Mouse (Mus musculus) CD4-positive helper T cell, adult 2 months (primary cell): ENCODE measurements at regions not wholly inside any gene's neighbourhood (a gene's known extent, or its start where the extent isn't known, plus 50 kb on each side); places are given as distances from the start of the nearest gene placed in this dataset.

Experiments
- DNase-seq: peaks from one replicate; pipeline ENCODE4 v3.0.0-alpha.2; 2012; ENCODE audit warnings: low read depth, missing footprints, low spot score

GRCm38 (mm10) chr13:107944831-107945230 lies 99.4 kb upstream of the Smim15 start:
- no peak for DNase-seq

- DNase-seq = no peak
Measured at GRCm38 (mm10) chr13:107942979-107943378, 101.3 kb upstream of the Smim15 start.

- no peak for DNase-seq
Measured at GRCm38 (mm10) chr13:107942297-107942962, 101.8 kb upstream of the Smim15 start.

GRCm38 (mm10) chr13:107939916-107940646 lies 104.2 kb upstream of the Smim15 start:
- DNase-seq = peak; percentile 50

- DNase-seq = no peak
Measured at GRCm38 (mm10) chr13:107935611-107936010, 108.6 kb upstream of the Smim15 start.

- no peak for DNase-seq
Measured at GRCm38 (mm10) chr13:107934691-107935090, 109.6 kb upstream of the Smim15 start.

GRCm38 (mm10) chr13:107933598-107934571 lies 110.4 kb upstream of the Smim15 start:
- no peak for DNase-seq

- DNase-seq = no peak
Measured at GRCm38 (mm10) chr13:107932423-107933032, 111.7 kb upstream of the Smim15 start.

GRCm38 (mm10) chr13:107931216-107931615 lies 113.0 kb upstream of the Smim15 start:
- no peak for DNase-seq

GRCm38 (mm10) chr13:107927499-107928215 lies 116.6 kb upstream of the Smim15 start:
- peak; percentile 62 for DNase-seq

- DNase-seq = no peak
Measured at GRCm38 (mm10) chr13:107925470-107925869, 118.8 kb upstream of the Smim15 start.

- no peak for DNase-seq
Measured at GRCm38 (mm10) chr13:107923129-107924114, 120.8 kb upstream of the Smim15 start.

- no peak for DNase-seq
Measured at GRCm38 (mm10) chr13:107919403-107919802, 124.8 kb upstream of the Smim15 start.

GRCm38 (mm10) chr13:107918478-107918877 lies 125.8 kb upstream of the Smim15 start:
- no peak for DNase-seq

- DNase-seq = peak; percentile 70
Measured at GRCm38 (mm10) chr13:107918065-107918464, 126.2 kb upstream of the Smim15 start.

- DNase-seq = no peak
Measured at GRCm38 (mm10) chr13:107917564-107917963, 126.7 kb upstream of the Smim15 start.

- no peak for DNase-seq
Measured at GRCm38 (mm10) chr13:107910125-107910524, 134.1 kb upstream of the Smim15 start.

- no peak for DNase-seq
Measured at GRCm38 (mm10) chr13:107909343-107910067, 134.7 kb upstream of the Smim15 start.

- no peak for DNase-seq
Measured at GRCm38 (mm10) chr13:107907966-107908365, 136.3 kb upstream of the Smim15 start.
